In genomic region chr7:62462229-62463006, GRCm38 (mm10) we compare ENCODE assay signal across 8 mouse cellular contexts. TPM values are rescaled to one million over a fixed set of nuclear protein-coding genes. Genes with fewer than 3 reads are reported as not detected.
DNase-seq lines count a peak whose midpoint lies in the region; ATAC-seq lines count a peak whose summit lies in the region.

No protein-coding gene starts in this region.

- peak overlapping the region; percentile 61 for H3K4me2 ChIP-seq in embryonic facial prominence, embryonic 14.5 days (ENCODE audit: low read depth, low read length)
- peak overlapping the region; percentile 73 for H3K4me2 ChIP-seq in hindbrain, embryonic 15.5 days
- H3K4me2 ChIP-seq in midbrain, embryonic 12.5 days (replicated peaks), result peak overlapping the region; percentile 54

- peak overlapping the region; percentile 53 for H3K9ac ChIP-seq in embryonic facial prominence, embryonic 14.5 days (ENCODE audit: low read depth, low read length)
- H3K9ac ChIP-seq in hindbrain, embryonic 15.5 days, result no peak overlapping the region
- peak overlapping the region; percentile 93 for H3K9ac ChIP-seq in midbrain, embryonic 12.5 days (replicated peaks)

- H3K4me3 ChIP-seq in embryonic facial prominence, embryonic 14.5 days (ENCODE audit: low read depth, low read length), result peak overlapping the region; percentile 55
- peak overlapping the region; percentile 56 for H3K4me3 ChIP-seq in hindbrain, embryonic 15.5 days
- peak overlapping the region; percentile 71 for H3K4me3 ChIP-seq in midbrain, embryonic 12.5 days

- ATAC-seq in embryonic facial prominence, embryonic 14.5 days (ENCODE audit: low read depth), result peak; percentile 79
- peak; percentile 65 for ATAC-seq in hindbrain, embryonic 15.5 days (ENCODE audit: low FRiP score, low read depth)
- ATAC-seq in midbrain, embryonic 12.5 days (ENCODE audit: low FRiP score, low read depth), result peak; percentile 89

- no peaks in the 10 kb centered on the region for H3K27me3 ChIP-seq in embryonic facial prominence, embryonic 14.5 days (replicated peaks; ENCODE audit: control insufficient read depth, insufficient read depth, low read length)
- no peaks in the 10 kb centered on the region for H3K27me3 ChIP-seq in hindbrain, embryonic 15.5 days
- H3K27me3 ChIP-seq in midbrain, embryonic 12.5 days, result no peaks in the 10 kb centered on the region

- H3K4me1 ChIP-seq in embryonic facial prominence, embryonic 14.5 days (ENCODE audit: control insufficient read depth, insufficient read depth, low read length), result no peaks in the 10 kb centered on the region
- peaks cover 8% of the 10 kb centered on the region; the same call in 1 of the 2 replicates for H3K4me1 ChIP-seq in hindbrain, embryonic 15.5 days (replicated peaks)
- peaks cover 5% of the 10 kb centered on the region; the same call in 1 of the 2 replicates for H3K4me1 ChIP-seq in midbrain, embryonic 12.5 days

- H3K9me3 ChIP-seq in embryonic facial prominence, embryonic 14.5 days (ENCODE audit: control insufficient read depth, low read length), result no peaks in the 10 kb centered on the region
- no peaks in the 10 kb centered on the region for H3K9me3 ChIP-seq in hindbrain, embryonic 15.5 days
- peaks cover 14% of the 10 kb centered on the region; the same call in 1 of the 2 replicates for H3K9me3 ChIP-seq in midbrain, embryonic 12.5 days

- H3K27ac ChIP-seq in embryonic facial prominence, embryonic 14.5 days (replicated peaks; ENCODE audit: low read depth, low read length), result peak overlapping the region; percentile 54
- peak overlapping the region; percentile 26; the same call in 1 of the 2 replicates for H3K27ac ChIP-seq in hindbrain, embryonic 15.5 days (replicated peaks)
- H3K27ac ChIP-seq in midbrain, embryonic 12.5 days (replicated peaks), result peak overlapping the region; percentile 93

- intact Hi-C loops in left cerebral cortex, postnatal 25 days (cut with DNase I), result no loop called here

- no peaks in the 10 kb centered on the region for H3K36me3 ChIP-seq in embryonic facial prominence, embryonic 14.5 days (ENCODE audit: control insufficient read depth, insufficient read depth, low read length)
- no peaks in the 10 kb centered on the region for H3K36me3 ChIP-seq in hindbrain, embryonic 15.5 days
- no peaks in the 10 kb centered on the region for H3K36me3 ChIP-seq in midbrain, embryonic 12.5 days

- DNase-seq in kidney, postnatal 14 days, result peak; percentile 26
- DNase-seq in kidney, postnatal 25 days, result no peak
- peak; percentile 83 for DNase-seq in embryonic facial prominence, embryonic 14.5 days (ENCODE audit: low spot score)
- DNase-seq in thymus, postnatal 10 days (ENCODE audit: low spot score in 2 of 2), result no peak
- DNase-seq in layer of hippocampus, postnatal 14 days (ENCODE audit: low spot score in 2 of 2), result no peak
- no peak for DNase-seq in left cerebral cortex, postnatal 25 days (ENCODE audit: low spot score in 2 of 2)

- WGBS in embryonic facial prominence, embryonic 14.5 days, result 29% methylated on average over 12 of the region's 13 CpGs
- WGBS in hindbrain, embryonic 15.5 days, result 28% methylated on average over 13 of the region's 13 CpGs
- WGBS in midbrain, embryonic 12.5 days, result 36% methylated on average over 13 of the region's 13 CpGs

RNA-seq across cellular contexts. Expression of gene Peg12, which starts 1.9 kb away (rescaled TPM):
- polyA plus RNA-seq in embryonic facial prominence, embryonic 14.5 days (2014; fragmentation: Nextera tagmentation; extraction: Ambion mirVana), result 26.3 and 33.5 TPM in 2 replicates
- polyA plus RNA-seq in hindbrain, embryonic 15.5 days (2015; fragmentation: Nextera tagmentation; extraction: Ambion mirVana), result 10.0 and 12.5 TPM in 2 replicates
- polyA plus RNA-seq in midbrain, embryonic 12.5 days (2016; fragmentation: Nextera tagmentation; extraction: Ambion mirVana), result 67.3 and 74.3 TPM in 2 replicates
- total RNA-seq in layer of hippocampus, postnatal 14 days (2021), result 1 to 10 TPM; 1.2 to 1.4 TPM
- total RNA-seq in left cerebral cortex, postnatal 25 days (2021), result under 1 TPM; 0.37 to 0.57 TPM

RNA-seq across cellular contexts. Expression of gene Mkrn3, which starts 42.5 kb away (rescaled TPM):
- 6.2 TPM in 2 replicates for polyA plus RNA-seq in embryonic facial prominence, embryonic 14.5 days (2014; fragmentation: Nextera tagmentation; extraction: Ambion mirVana)
- polyA plus RNA-seq in hindbrain, embryonic 15.5 days (2015; fragmentation: Nextera tagmentation; extraction: Ambion mirVana), result 20.9 and 22.4 TPM in 2 replicates
- polyA plus RNA-seq in midbrain, embryonic 12.5 days (2016; fragmentation: Nextera tagmentation; extraction: Ambion mirVana), result 25.2 and 26.4 TPM in 2 replicates
- total RNA-seq in layer of hippocampus, postnatal 14 days (2021), result 10 to 100 TPM; 15.3 to 15.4 TPM
- 1 to 10 TPM; 1.9 to 2.1 TPM for total RNA-seq in left cerebral cortex, postnatal 25 days (2021)

Comparison
In these comparisons a context has a peak if more than half of its experiments do, and no peak if none do; other contexts are left out.
1. DNase-seq: peak in kidney, postnatal 14 days (single experiment) and embryonic facial prominence, embryonic 14.5 days (single experiment); none in kidney, postnatal 25 days (0 of 2), thymus, postnatal 10 days (0 of 2), layer of hippocampus, postnatal 14 days (0 of 2) and left cerebral cortex, postnatal 25 days (0 of 2).
2. H3K27ac ChIP-seq: peak in every context shown above with its lines; median percentile 93 in midbrain, embryonic 12.5 days; 54 in embryonic facial prominence, embryonic 14.5 days; 26 in hindbrain, embryonic 15.5 days.
3. Peak in every context shown above with its lines, with median percentiles within 50 percentile points of each other: ATAC-seq, H3K4me2 ChIP-seq and H3K4me3 ChIP-seq.